Mouse (Mus musculus): ENCODE measurements around the gene Ankmy1. TPM values are rescaled to one million over a fixed set of nuclear protein-coding genes. Genes with fewer than 3 reads are reported as not detected.
A peak's percentile ranks its signal among the peaks of the same experiment; 100 is the strongest.

Ankmy1 gene
- polyA plus RNA-seq, 1 experiment from 2014 or later: 0.45 TPM

DNA sequence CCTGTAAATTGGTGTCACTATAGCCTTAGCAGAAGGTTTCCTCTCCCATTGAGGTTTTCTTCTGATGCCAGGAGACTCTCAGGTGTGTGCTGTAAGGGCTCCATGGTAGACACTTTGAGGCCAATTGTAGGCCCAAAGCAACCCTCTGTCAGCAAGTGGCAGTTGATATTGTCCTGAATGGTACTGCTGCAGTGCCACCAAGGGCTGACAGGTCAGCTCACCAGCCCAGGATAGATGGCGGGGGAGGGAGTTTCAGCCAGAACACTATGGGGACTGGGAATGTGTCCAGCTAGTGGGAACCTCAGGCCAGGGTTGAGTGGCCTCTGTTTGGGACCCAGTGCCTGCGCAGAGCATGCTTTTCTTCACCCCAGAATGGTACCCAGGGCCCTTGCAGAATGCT, 50.3 kb downstream of the Ankmy1 start:
- WGBS: 96% methylated on average over 2 of the region's 2 CpGs
- Histone ChIP-seq H3K4me3 (no peak overlapping the region), H3K27me3 (no peaks in the 10 kb centered on the region), H3K9ac (replicated peaks) (no peak overlapping the region), H3K27ac (replicated peaks) (no peak overlapping the region), H3K4me1 (peaks cover 28% of the 10 kb centered on the region), H3K36me3 (peaks cover 45% of the 10 kb centered on the region), H3K9me3 (no peaks in the 10 kb centered on the region), H3K4me2 (replicated peaks) (no peak overlapping the region)
- no peak for ATAC-seq (ENCODE audit: low FRiP score, low read depth)

DNA sequence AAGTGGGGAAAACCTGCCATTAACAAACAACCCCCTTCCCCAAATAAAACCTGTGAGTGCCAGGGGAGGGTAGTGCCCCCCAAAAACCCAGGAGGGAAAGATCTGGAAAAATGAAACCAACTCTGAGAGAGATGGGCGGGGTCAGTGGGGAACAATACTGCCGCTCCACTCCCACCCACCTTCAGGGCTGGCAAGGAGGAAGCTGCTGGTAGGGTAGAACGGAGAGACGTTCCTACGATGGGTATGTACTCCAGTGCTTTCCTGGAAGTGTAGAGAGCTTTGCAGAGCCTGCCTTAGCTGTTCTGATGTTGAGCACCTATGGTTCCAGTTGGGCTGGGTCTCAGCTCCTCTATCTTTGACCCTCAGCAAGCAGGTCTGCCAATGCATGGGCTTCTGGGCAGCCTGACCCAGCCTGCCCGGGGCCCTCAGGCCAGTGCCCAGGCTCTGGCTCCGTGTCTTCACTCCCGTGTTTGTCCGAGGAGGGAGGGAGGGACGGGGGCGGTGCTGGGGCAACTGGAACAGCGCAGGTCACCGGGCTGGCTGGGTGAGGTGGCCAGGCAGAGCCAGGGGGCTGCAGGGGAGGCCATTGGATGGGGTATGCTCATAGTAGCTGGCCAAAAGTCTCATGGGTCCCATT, 52.6 kb downstream of the Ankmy1 start:
- Histone ChIP-seq H3K27me3 (no peaks in the 10 kb centered on the region), H3K9me3 (no peaks in the 10 kb centered on the region), H3K4me3 (peak overlapping the region; percentile 43), H3K4me1 (peaks cover 45% of the 10 kb centered on the region), H3K9ac (replicated peaks) (peak overlapping the region; percentile 37; the same call in 1 of the 2 replicates), H3K4me2 (replicated peaks) (peak overlapping the region; percentile 60), H3K36me3 (peaks cover 21% of the 10 kb centered on the region), H3K27ac (replicated peaks) (peak overlapping the region; percentile 39; the same call in 1 of the 2 replicates)
- 58% methylated on average over 12 of the region's 13 CpGs for WGBS
- no peak for ATAC-seq (ENCODE audit: low FRiP score, low read depth)

DNA sequence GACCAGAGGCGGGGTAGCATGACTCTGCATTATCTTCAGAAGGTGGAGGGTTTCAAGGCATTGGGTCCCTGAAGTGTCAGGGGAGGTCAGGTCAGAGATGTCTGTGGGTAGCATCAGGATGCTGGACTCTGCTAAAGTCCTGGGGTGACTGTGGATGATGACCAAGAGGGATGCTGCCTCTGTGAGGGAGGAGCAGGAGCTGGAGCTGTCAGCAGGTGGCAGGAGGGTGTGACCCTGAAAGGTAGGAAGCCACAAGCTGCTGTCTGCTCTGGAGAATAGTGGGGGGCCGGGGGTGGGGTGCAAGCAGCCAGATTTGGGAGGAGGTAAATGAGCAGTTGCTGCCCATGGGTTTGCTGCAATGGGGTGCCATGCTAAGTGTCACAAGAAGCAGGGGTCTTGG, 53.2 kb downstream of the Ankmy1 start:
- 79% methylated on average over 2 of the region's 2 CpGs for WGBS
- H3K27ac ChIP-seq (replicated peaks): peak overlapping the region; percentile 90
- H3K4me3 ChIP-seq: peak overlapping the region; percentile 43
- H3K27me3 ChIP-seq: no peaks in the 10 kb centered on the region
- H3K9ac ChIP-seq (replicated peaks): peak overlapping the region; percentile 66
- peaks cover 15% of the 10 kb centered on the region for H3K36me3 ChIP-seq
- H3K4me2 ChIP-seq (replicated peaks): peak overlapping the region; percentile 60
- H3K4me1 ChIP-seq: peaks cover 46% of the 10 kb centered on the region
- no peak for ATAC-seq (ENCODE audit: low FRiP score, low read depth)
- H3K9me3 ChIP-seq: no peaks in the 10 kb centered on the region

DNA sequence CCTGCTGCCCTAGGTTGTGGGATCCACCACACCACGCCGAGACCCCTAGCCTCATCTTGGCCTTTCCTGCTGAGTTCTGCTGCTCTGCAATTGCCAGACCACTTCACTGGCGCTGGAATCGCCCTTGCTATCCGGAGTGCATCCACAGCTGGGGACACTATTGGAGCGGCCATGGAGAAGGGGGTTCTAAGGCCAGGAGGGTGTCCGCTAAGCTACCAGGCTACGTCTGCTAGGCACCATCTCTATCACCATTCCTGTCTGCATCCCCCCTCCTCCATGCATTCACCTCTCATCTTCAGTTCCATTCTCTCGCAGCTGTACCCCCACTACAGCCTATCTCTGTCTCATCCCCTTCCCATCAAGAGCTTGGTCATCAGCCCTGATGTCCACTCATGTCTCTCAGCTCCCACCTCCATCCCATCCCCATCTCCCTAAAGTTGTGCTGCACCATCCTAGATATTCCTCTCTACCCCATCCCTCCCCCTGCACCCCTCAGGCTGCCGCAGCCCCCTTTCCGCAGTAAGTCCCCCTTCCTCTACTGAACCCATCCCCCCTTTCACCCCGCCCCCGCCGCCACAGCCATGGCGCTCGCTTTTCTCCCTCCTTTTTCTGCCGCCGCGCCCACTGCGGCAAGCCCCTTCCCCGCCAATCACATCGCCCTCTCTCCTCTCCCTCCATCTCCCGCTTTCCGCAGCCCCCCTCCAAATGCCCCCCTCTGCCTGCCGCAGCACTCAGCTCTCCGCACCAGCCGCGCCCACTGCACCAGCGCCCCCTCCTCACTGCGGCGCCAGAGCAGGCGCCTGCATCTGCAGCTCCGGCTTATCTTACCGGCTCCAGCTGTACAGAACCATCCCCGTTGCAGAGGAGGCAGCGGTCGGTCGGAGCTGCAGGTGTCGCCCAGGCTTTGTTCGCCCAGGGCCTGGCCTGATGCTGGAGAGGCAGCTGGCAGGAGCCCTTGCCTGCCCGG, 54.5 kb downstream of the Ankmy1 start:
- Histone ChIP-seq H3K27me3 (no peaks in the 10 kb centered on the region), H3K4me2 (replicated peaks) (peak overlapping the region; percentile 60), H3K4me1 (peaks cover 56% of the 10 kb centered on the region), H3K9ac (replicated peaks) (peak overlapping the region; percentile 66), H3K9me3 (no peaks in the 10 kb centered on the region), H3K27ac (replicated peaks) (peak overlapping the region; percentile 90), H3K36me3 (peaks cover 14% of the 10 kb centered on the region; the same call in 1 of the 2 replicates), H3K4me3 (peak overlapping the region; percentile 43)
- peak; percentile 84 for ATAC-seq (ENCODE audit: low FRiP score, low read depth)
- WGBS: 3% methylated on average over 41 of the region's 41 CpGs

DNA sequence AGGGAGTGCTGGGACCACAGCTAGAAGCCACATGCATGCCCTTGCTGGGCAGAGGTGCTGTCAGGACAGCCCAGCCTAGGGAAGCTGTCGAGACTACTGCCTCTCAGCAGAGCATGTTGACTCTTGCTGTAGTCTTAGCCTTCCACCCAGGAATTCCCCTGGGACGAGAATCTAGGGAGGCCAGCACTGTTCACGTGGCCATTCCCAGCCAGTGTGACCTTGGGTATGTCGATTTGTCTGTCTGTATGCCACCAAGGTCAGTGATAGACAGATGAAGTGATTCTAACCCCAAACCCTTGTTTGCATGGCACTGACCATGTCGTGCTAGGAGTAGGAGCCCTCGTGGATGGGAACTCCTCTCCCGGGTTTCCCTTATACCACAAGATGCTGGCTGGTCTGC, 56.8 kb downstream of the Ankmy1 start:
- Histone ChIP-seq H3K27me3 (no peaks in the 10 kb centered on the region), H3K36me3 (peaks cover 12% of the 10 kb centered on the region; the same call in 1 of the 2 replicates), H3K9ac (replicated peaks) (no peak overlapping the region), H3K4me2 (replicated peaks) (no peak overlapping the region), H3K4me3 (no peak overlapping the region), H3K27ac (replicated peaks) (no peak overlapping the region), H3K9me3 (no peaks in the 10 kb centered on the region), H3K4me1 (peaks cover 56% of the 10 kb centered on the region)
- ATAC-seq (ENCODE audit: low FRiP score, low read depth): no peak
- whole genome bisulfite sequencing: 84% methylated on average over 7 of the region's 7 CpGs

DNA sequence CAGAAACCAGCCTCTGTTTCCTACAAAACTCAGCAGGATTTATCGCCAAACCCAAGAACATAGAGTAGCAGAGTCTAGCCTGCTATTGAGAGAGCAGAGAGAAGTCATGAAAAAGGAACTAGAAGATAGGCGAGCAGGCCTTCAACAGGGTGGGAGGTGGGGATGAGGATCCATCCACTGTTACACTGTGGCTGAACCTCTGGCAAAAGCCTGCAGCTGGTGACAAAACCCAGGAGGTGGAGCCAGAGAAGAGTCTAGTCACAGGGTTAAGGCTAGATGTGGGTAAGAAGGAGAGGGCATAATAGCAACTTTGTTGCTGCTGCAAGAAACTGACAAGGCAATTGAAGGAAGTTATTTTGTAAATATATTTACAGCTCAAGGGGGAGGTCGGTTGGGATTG, 61.3 kb downstream of the Ankmy1 start:
- Histone ChIP-seq H3K27me3 (no peaks in the 10 kb centered on the region), H3K4me3 (no peak overlapping the region), H3K9ac (replicated peaks) (no peak overlapping the region), H3K4me1 (peaks cover 47% of the 10 kb centered on the region), H3K36me3 (peaks cover 20% of the 10 kb centered on the region; the same call in 1 of the 2 replicates), H3K9me3 (no peaks in the 10 kb centered on the region), H3K4me2 (replicated peaks) (no peak overlapping the region), H3K27ac (replicated peaks) (no peak overlapping the region)
- 74% methylated on average over 3 of the region's 3 CpGs for WGBS
- no peak for ATAC-seq (ENCODE audit: low FRiP score, low read depth)

DNA sequence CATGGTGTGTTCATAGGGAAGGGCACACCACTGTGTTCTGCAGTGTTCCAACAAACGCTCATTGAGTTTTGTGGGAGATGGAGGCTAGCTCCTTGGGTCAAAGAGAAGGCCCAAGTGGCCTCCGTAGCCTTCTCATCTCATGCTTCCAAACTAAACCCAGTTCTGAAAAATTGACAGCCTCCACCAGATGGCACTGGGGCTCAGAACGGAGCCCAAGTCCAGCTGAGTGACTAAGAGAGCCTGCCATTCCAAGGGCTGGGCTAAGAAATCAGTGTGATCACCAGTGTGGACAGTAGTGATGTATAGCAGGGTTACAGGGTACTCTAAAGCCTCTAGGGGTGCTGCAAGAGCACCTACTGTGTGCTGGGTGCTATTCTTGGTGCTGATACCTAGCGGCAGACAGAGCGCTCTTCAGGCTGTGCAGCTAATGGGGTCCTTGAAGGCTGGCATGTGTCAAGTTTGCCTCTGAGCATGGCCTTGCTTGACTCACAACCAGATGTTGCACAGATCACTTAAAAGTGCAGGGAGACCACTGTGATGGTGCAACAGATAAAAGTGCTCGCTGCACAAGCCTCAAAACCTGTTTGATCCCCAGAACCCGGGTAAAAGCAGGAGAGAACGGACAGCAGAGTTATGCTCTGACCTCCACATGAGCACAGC, 62.3 kb downstream of the Ankmy1 start:
- 86% methylated on average over 8 of the region's 8 CpGs for WGBS
- no peak overlapping the region for H3K4me3 ChIP-seq
- peaks cover 30% of the 10 kb centered on the region for H3K36me3 ChIP-seq
- no peak overlapping the region for H3K4me2 ChIP-seq (replicated peaks)
- no peaks in the 10 kb centered on the region for H3K9me3 ChIP-seq
- H3K27me3 ChIP-seq: no peaks in the 10 kb centered on the region
- ATAC-seq (ENCODE audit: low FRiP score, low read depth): no peak
- H3K9ac ChIP-seq (replicated peaks): no peak overlapping the region
- peaks cover 43% of the 10 kb centered on the region for H3K4me1 ChIP-seq
- no peak overlapping the region for H3K27ac ChIP-seq (replicated peaks)

DNA sequence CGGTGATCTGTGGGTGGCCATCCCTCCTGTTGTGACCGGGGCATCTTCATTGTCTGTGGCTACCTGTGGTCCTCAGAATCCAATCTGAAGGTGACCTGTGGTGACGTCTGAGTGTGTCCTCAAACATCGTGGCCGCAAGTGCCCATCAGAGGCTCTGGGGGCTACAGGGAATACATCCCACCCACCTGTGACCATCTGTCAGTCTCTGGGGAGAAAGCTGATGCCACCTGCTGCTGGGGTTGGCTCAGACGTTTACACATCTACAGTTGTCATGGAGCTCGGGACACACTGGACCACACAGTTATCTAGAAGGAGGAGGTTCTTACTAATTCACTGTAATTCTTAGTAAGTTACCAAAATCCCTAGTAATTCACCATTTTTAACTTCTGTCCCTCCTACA, 63.5 kb downstream of the Ankmy1 start:
- no peak for ATAC-seq (ENCODE audit: low FRiP score, low read depth)
- peaks cover 34% of the 10 kb centered on the region for H3K36me3 ChIP-seq
- no peak overlapping the region for H3K4me2 ChIP-seq (replicated peaks)
- no peaks in the 10 kb centered on the region for H3K9me3 ChIP-seq
- WGBS: 78% methylated on average over 7 of the region's 7 CpGs
- H3K27ac ChIP-seq (replicated peaks): no peak overlapping the region
- H3K4me1 ChIP-seq: peaks cover 50% of the 10 kb centered on the region
- H3K4me3 ChIP-seq: no peak overlapping the region
- no peak overlapping the region for H3K9ac ChIP-seq (replicated peaks)
- H3K27me3 ChIP-seq: no peaks in the 10 kb centered on the region

DNA sequence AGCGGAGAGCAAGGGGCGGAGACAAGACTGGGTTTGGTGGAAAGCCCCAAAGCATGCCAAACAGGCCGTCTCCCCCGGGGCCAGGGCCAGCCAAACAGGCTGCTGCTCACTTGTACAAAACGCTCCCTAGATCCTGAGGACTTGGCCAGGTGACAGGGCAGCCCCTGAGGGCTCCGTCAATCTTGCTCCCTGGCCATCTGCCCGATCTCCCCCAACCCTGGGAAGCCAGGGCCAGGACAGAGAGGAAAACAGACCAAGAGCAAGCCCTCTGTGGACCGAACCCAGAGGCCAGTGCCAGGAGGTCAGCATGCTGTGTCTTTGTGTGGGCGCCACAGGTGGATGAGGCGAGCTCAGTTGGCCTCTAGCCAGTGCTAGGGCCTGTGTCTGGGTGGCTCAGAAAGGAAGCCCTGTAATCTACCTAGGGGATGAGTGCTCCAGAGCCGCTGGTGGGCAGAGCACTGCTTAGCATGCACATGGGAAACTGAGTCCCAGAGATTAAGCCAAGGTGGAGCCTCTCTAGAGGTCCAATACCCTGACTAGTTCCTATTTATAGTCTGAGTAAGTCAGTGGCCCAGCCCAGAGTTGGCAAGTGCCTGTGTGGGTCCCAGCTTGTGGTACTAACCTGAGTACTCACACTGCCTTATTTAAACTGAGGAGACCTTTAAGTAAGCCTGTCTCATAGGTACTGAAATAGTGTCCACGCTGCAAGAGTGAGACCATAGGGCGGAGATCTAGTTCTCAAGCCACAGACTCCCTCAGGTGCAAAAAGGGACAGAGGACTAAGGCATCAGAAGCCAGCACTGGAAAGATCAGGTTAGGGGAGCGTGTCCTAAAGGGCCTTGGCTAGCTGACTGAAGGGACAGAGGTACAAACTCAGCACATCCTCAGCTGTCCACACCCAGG, 64.5 kb downstream of the Ankmy1 start:
- peaks cover 25% of the 10 kb centered on the region for H3K36me3 ChIP-seq
- no peaks in the 10 kb centered on the region for H3K9me3 ChIP-seq
- no peak for ATAC-seq (ENCODE audit: low FRiP score, low read depth)
- H3K4me2 ChIP-seq (replicated peaks): no peak overlapping the region
- H3K4me3 ChIP-seq: no peak overlapping the region
- H3K27me3 ChIP-seq: no peaks in the 10 kb centered on the region
- no peak overlapping the region for H3K9ac ChIP-seq (replicated peaks)
- H3K27ac ChIP-seq (replicated peaks): no peak overlapping the region
- WGBS: 83% methylated on average over 14 of the region's 14 CpGs
- H3K4me1 ChIP-seq: peaks cover 54% of the 10 kb centered on the region

DNA sequence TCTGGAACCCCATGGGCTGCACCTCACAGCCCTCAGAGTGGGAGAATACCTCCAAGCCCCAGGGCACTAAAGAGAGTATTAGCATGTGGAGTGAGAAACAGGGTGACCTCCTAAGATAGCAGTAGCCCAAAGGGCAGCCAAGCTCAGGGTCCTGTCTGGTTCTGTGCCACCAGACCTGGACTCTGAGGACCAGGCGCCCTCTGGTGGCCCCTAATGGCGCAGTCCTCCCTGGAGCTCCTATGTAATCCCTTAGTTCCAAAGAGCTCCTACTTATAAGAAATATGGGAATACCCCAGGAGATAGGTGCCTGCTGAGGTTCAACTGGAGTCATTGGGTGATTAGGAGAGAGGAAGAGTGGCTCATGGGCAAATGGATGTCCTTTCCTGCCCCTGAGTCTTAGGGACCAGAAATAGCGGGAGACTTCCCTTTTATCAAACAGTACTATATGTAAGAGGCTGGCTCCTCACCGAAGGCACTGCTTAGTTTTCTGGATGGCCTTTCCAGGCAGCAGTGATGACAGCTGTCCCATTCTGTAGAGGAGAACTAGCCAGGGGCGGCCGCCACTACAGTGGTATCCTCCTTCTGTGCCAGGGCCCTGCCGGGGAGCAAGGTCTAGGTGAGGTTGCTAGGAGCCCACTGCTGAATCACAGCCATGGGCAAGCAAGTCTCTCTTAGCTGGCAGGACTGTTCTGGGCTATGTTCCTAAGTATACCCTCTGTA, 68.6 kb downstream of the Ankmy1 start:
- 0 out of 2 replicates have a peak overlapping the region, but pooled peaks have one; percentile 98 for H3K9ac ChIP-seq (replicated peaks)
- peaks cover 62% of the 10 kb centered on the region for H3K4me1 ChIP-seq
- ATAC-seq (ENCODE audit: low FRiP score, low read depth): no peak
- peak overlapping the region; percentile 93; the same call in 1 of the 2 replicates for H3K4me3 ChIP-seq
- H3K36me3 ChIP-seq: peaks cover 25% of the 10 kb centered on the region
- H3K27ac ChIP-seq (replicated peaks): no peak overlapping the region
- H3K27me3 ChIP-seq: peaks cover 16% of the 10 kb centered on the region
- H3K9me3 ChIP-seq: no peaks in the 10 kb centered on the region
- 67% methylated on average over 7 of the region's 7 CpGs for WGBS
- peak overlapping the region; percentile 84 for H3K4me2 ChIP-seq (replicated peaks)

Data from midbrain, embryonic 12.5 days (tissue).